Comparison of ENCODE assay signal across 8 mouse cellular contexts in genomic region chr5:124095077-124095581, GRCm38 (mm10). TPM values are rescaled to one million over a fixed set of nuclear protein-coding genes. Genes with fewer than 3 reads are reported as not detected.
DNase-seq lines count a peak whose midpoint lies in the region; ATAC-seq and TF ChIP-seq lines count a peak whose summit lies in the region.

No protein-coding gene starts in this region.

- H3K27me3 ChIP-seq in lung, embryonic 15.5 days: 0 out of 2 replicates have a peak, but pooled peaks cover 3% of the 10 kb centered on the region
- H3K27me3 ChIP-seq in heart, embryonic 14.5 days (ENCODE audit: control insufficient read depth, insufficient read depth, low read length): peaks cover 8% of the 10 kb centered on the region; the same call in 1 of the 2 replicates

- TF ChIP-seq POLR2A in olfactory bulb, adult 2 months (IDR thresholded peaks at IDR 0.05; ENCODE audit: insufficient read depth, low read depth, low read length): no peak

- ATAC-seq in lung, embryonic 15.5 days (ENCODE audit: borderline replicate concordance, extremely low read depth, low FRiP score, low TSS enrichment): peak; percentile 53
- peak; percentile 9 for ATAC-seq in common myeloid progenitor, adult 5-6 weeks (replicated peaks; ENCODE audit: low read depth, poor library complexity, severe bottlenecking)
- ATAC-seq in heart, embryonic 14.5 days (ENCODE audit: insufficient number of reproducible peaks, insufficient read depth, low FRiP score, low read depth): 0 out of 2 replicates have a peak, but pooled peaks have one; percentile 19
- no peak for ATAC-seq in activated CD4-positive, CD25-positive, alpha-beta regulatory T cell, adult 4 months

- peak overlapping the region; percentile 93 for H3K4me2 ChIP-seq in lung, embryonic 15.5 days
- H3K4me2 ChIP-seq in heart, embryonic 14.5 days (ENCODE audit: low read length): peak overlapping the region; percentile 88

- DNase-seq in lung, postnatal 10 days: no peak
- peak; percentile 85 for DNase-seq in liver
- DNase-seq in layer of hippocampus, adult 9-11 months: no peak

- H3K4me1 ChIP-seq in lung, embryonic 15.5 days: peaks cover 21% of the 10 kb centered on the region
- H3K4me1 ChIP-seq in heart, embryonic 14.5 days (ENCODE audit: control insufficient read depth in 2 of 2, insufficient read depth in 2 of 2, low read length in 2 of 2): peaks cover 2 to 10% of the 10 kb centered on the region in 2 experiments; a peak in 1 of 4 replicates
- H3K4me1 ChIP-seq in olfactory bulb, adult 2 months (ENCODE audit: control insufficient read depth, insufficient read depth, low read length): peaks cover 32% of the 10 kb centered on the region

- peak overlapping the region; percentile 51 for H3K9ac ChIP-seq in lung, embryonic 15.5 days
- H3K9ac ChIP-seq in heart, embryonic 14.5 days (ENCODE audit: low read length): peak overlapping the region; percentile 71

- H3K27ac ChIP-seq in lung, embryonic 15.5 days: no peak overlapping the region
- H3K27ac ChIP-seq in heart, embryonic 14.5 days (replicated peaks in 1 of 2; ENCODE audit: control insufficient read depth in 1 of 2, insufficient read depth in 1 of 2, low read depth in 2 of 2, low read length in 2 of 2): no peak overlapping the region
- peak overlapping the region; percentile 1; the same call in 1 of the 2 replicates for H3K27ac ChIP-seq in olfactory bulb, adult 2 months (ENCODE audit: insufficient read depth, low read depth, low read length)

- peak overlapping the region; percentile 51 for H3K4me3 ChIP-seq in lung, embryonic 15.5 days
- peak overlapping the region; percentile 36 to 49 for H3K4me3 ChIP-seq in heart, embryonic 14.5 days (ENCODE audit: control insufficient read depth in 1 of 2, insufficient read depth in 1 of 2, low read depth in 1 of 2, low read length in 2 of 2)
- peak overlapping the region; percentile 59 for H3K4me3 ChIP-seq in olfactory bulb, adult 2 months (ENCODE audit: insufficient read depth, low read depth, low read length)

- WGBS in lung, embryonic 15.5 days: 11% methylated on average over 19 of the region's 19 CpGs
- WGBS in heart, embryonic 14.5 days: 14% methylated on average over 19 of the region's 19 CpGs
- 10% methylated on average over 19 of the region's 19 CpGs for WGBS in olfactory bulb, adult 2 months

- H3K36me3 ChIP-seq in lung, embryonic 15.5 days: no peaks in the 10 kb centered on the region
- H3K36me3 ChIP-seq in heart, embryonic 14.5 days (ENCODE audit: control insufficient read depth, insufficient read depth, low read length): no peaks in the 10 kb centered on the region

- TF ChIP-seq CTCF in olfactory bulb, adult 2 months (IDR thresholded peaks at IDR 0.05; ENCODE audit: insufficient read depth, low read depth, low read length): no peak

- H3K9me3 ChIP-seq in lung, embryonic 15.5 days: no peaks in the 10 kb centered on the region
- H3K9me3 ChIP-seq in heart, embryonic 14.5 days (ENCODE audit: control insufficient read depth, low read length): 0 out of 2 replicates have a peak, but pooled peaks cover 3% of the 10 kb centered on the region

RNA-seq across cellular contexts. Expression of gene Abcb9, which starts 0.5 kb away (rescaled TPM):
- 1.9 and 3.6 TPM in 2 replicates for polyA plus RNA-seq in lung, embryonic 15.5 days (2015; fragmentation: Nextera tagmentation; extraction: Ambion mirVana)
- 0.87 and 2.9 TPM in 2 replicates for total RNA-seq in common myeloid progenitor, adult 5-6 weeks (2017)
- polyA plus RNA-seq in heart, embryonic 14.5 days (2014; fragmentation: Nextera tagmentation; extraction: Ambion mirVana): 0.81 and 0.97 TPM in 2 replicates
- polyA plus RNA-seq in olfactory bulb, adult 2 months (2012; ENCODE audit: insufficient read depth, insufficient read length, low replicate concordance, missing spikeins): not detected in 2 replicates
- polyA plus RNA-seq in activated CD4-positive, CD25-positive, alpha-beta regulatory T cell, adult 4 months (2017; shearing (Covaris generic)): 10 to 100 TPM; 12.0 to 23.4 TPM

RNA-seq across cellular contexts. Expression of gene Ogfod2, which starts 17.0 kb away (rescaled TPM):
- polyA plus RNA-seq in lung, embryonic 15.5 days (2015; fragmentation: Nextera tagmentation; extraction: Ambion mirVana): 26.5 and 27.6 TPM in 2 replicates
- total RNA-seq in common myeloid progenitor, adult 5-6 weeks (2017): 8.5 and 10.6 TPM in 2 replicates
- polyA plus RNA-seq in heart, embryonic 14.5 days (2014; fragmentation: Nextera tagmentation; extraction: Ambion mirVana): 15.0 and 15.6 TPM in 2 replicates
- not detected in 2 replicates for polyA plus RNA-seq in olfactory bulb, adult 2 months (2012; ENCODE audit: insufficient read depth, insufficient read length, low replicate concordance, missing spikeins)
- polyA plus RNA-seq in activated CD4-positive, CD25-positive, alpha-beta regulatory T cell, adult 4 months (2017; shearing (Covaris generic)): 10 to 100 TPM; 16.3 to 21.2 TPM

RNA-seq across cellular contexts. Expression of gene Arl6ip4, which starts 20.8 kb away (rescaled TPM):
- 105 and 107 TPM in 2 replicates for polyA plus RNA-seq in lung, embryonic 15.5 days (2015; fragmentation: Nextera tagmentation; extraction: Ambion mirVana)
- 93.4 and 116 TPM in 2 replicates for total RNA-seq in common myeloid progenitor, adult 5-6 weeks (2017)
- 63.0 and 66.2 TPM in 2 replicates for polyA plus RNA-seq in heart, embryonic 14.5 days (2014; fragmentation: Nextera tagmentation; extraction: Ambion mirVana)
- not detected in 2 replicates for polyA plus RNA-seq in olfactory bulb, adult 2 months (2012; ENCODE audit: insufficient read depth, insufficient read length, low replicate concordance, missing spikeins)
- 10 to 100 TPM; 59.1 to 76.7 TPM for polyA plus RNA-seq in activated CD4-positive, CD25-positive, alpha-beta regulatory T cell, adult 4 months (2017; shearing (Covaris generic))
